Mouse (Mus musculus) hindbrain, embryonic 10.5 days (tissue): ENCODE results near the gene Cyb561d1. TPM values are rescaled to one million over a fixed set of nuclear protein-coding genes. Genes with fewer than 3 reads are reported as not detected.

Experiments used
- DNase-seq: peaks from one replicate; pipeline ENCODE4 v3.0.0-alpha.2; 2017; ENCODE audit warnings: low spot score
- H3K27ac ChIP-seq: fragments of 300-500 bp; sonication (generic); 2 replicates; pipeline ENCODE4 v1.5.1; 2016; ENCODE audit warnings: mild to moderate bottlenecking, moderate library complexity
- H3K27me3 ChIP-seq: fragments of 300-500 bp; sonication (generic); 2 replicates; pipeline ENCODE4 v1.6.1; 2016; ENCODE audit warnings: mild to moderate bottlenecking; ENCODE audit not compliant: poor library complexity, insufficient read depth, severe bottlenecking
- H3K36me3 ChIP-seq: fragments of 300-500 bp; sonication (generic); 2 replicates; pipeline ENCODE4 v1.6.1; 2016; ENCODE audit warnings: mild to moderate bottlenecking, moderate library complexity
- H3K4me1 ChIP-seq: fragments of 300-500 bp; sonication (generic); replicated peaks from 2 replicates; pipeline ENCODE4 v1.6.1; 2016; ENCODE audit warnings: mild to moderate bottlenecking
- H3K4me3 ChIP-seq: fragments of 300-500 bp; sonication (generic); 2 replicates; pipeline ENCODE4 v1.5.1; 2016; ENCODE audit warnings: mild to moderate bottlenecking, moderate library complexity
- H3K9me3 ChIP-seq: fragments of 300-500 bp; sonication (generic); 2 replicates; pipeline ENCODE4 v1.6.1; 2016; ENCODE audit warnings: mild to moderate bottlenecking, moderate library complexity
- WGBS: fragments of 180-500 bp; shearing (Covaris S2); methylation state at CpG from one replicate; pipeline ENCODE4 v1.1.7; 2016; 5-methylcytosine and 5-hydroxymethylcytosine counted together
- polyA plus RNA-seq: library from polyadenylated mRNA; unstranded; fragments of >200 nt; fragmentation: Nextera tagmentation; extraction: Ambion mirVana; gene quantifications from 2 replicates; pipeline ENCODE4 v1.2.1, GENCODE M21; 2016

The Cyb561d1 gene
- polyA plus RNA-seq, 1 experiment from 2014 or later = 5.2 TPM

- Histone ChIP-seq H3K4me1 (peaks cover 56% of the 10 kb centered on the region), H3K27me3 (no peaks in the 10 kb centered on the region), H3K27ac (peak overlapping the region; percentile 75), H3K36me3 (peaks cover 25% of the 10 kb centered on the region), H3K9me3 (no peaks in the 10 kb centered on the region), H3K4me3 (peak overlapping the region; percentile 32)
- WGBS = 25% methylated on average over 14 of the region's 14 CpGs
- peak; percentile 63 for DNase-seq
Observed at GRCm38 (mm10) chr3:108197066-108197497, 3.9 kb downstream of the Cyb561d1 start.

- Histone ChIP-seq H3K36me3 (peaks cover 16% of the 10 kb centered on the region), H3K27ac (peak overlapping the region; percentile 75), H3K4me3 (no peak overlapping the region), H3K4me1 (peaks cover 48% of the 10 kb centered on the region), H3K27me3 (no peaks in the 10 kb centered on the region), H3K9me3 (no peaks in the 10 kb centered on the region)
- no peak for DNase-seq
- 82% methylated on average over 7 of the region's 7 CpGs for WGBS
Observed at GRCm38 (mm10) chr3:108195941-108196590, 4.9 kb downstream of the Cyb561d1 start.

DNA sequence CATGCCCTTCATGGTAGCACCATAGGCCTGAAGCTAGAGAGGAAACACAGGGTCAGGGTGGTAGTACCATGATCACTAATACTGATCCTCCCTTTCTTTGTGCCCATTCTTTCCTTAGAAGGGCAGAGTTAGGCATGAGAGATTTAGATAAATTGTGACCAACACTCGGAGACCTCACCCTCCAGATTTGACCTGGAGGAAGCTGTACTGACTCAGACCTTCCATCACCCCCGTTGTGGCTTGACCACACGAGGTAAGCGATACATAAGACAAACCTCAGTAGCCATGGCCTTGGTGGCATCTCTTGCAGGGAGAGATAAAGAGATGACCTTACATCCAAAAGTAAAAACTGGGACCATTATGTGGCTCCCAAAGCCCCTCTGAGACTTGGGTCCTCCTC, 5.7 kb downstream of the Cyb561d1 start:
- Histone ChIP-seq H3K4me3 (no peak overlapping the region), H3K36me3 (peaks cover 16% of the 10 kb centered on the region), H3K4me1 (peaks cover 44% of the 10 kb centered on the region), H3K27me3 (no peaks in the 10 kb centered on the region), H3K27ac (no peak overlapping the region), H3K9me3 (no peaks in the 10 kb centered on the region)
- no peak for DNase-seq
- WGBS = 83% methylated on average over 4 of the region's 4 CpGs

GRCm38 (mm10) chr3:108193686-108194085, 7.3 kb downstream of the Cyb561d1 start:
- Histone ChIP-seq H3K27ac (no peak overlapping the region), H3K4me3 (no peak overlapping the region), H3K4me1 (peaks cover 39% of the 10 kb centered on the region), H3K27me3 (no peaks in the 10 kb centered on the region; the same call in 1 of the 2 replicates), H3K36me3 (peaks cover 8% of the 10 kb centered on the region), H3K9me3 (no peaks in the 10 kb centered on the region)
- 82% methylated on average over 4 of the region's 4 CpGs for WGBS
- DNase-seq = no peak

GRCm38 (mm10) chr3:108189897-108190296, 11.1 kb downstream of the Cyb561d1 start:
- Histone ChIP-seq H3K27ac (peak overlapping the region; percentile 29; the same call in 1 of the 2 replicates), H3K4me3 (no peak overlapping the region), H3K27me3 (peaks cover 25% of the 10 kb centered on the region), H3K4me1 (peaks cover 43% of the 10 kb centered on the region), H3K9me3 (no peaks in the 10 kb centered on the region), H3K36me3 (peaks cover 12% of the 10 kb centered on the region)
- 78% methylated on average over 5 of the region's 5 CpGs for WGBS
- DNase-seq = no peak

DNA sequence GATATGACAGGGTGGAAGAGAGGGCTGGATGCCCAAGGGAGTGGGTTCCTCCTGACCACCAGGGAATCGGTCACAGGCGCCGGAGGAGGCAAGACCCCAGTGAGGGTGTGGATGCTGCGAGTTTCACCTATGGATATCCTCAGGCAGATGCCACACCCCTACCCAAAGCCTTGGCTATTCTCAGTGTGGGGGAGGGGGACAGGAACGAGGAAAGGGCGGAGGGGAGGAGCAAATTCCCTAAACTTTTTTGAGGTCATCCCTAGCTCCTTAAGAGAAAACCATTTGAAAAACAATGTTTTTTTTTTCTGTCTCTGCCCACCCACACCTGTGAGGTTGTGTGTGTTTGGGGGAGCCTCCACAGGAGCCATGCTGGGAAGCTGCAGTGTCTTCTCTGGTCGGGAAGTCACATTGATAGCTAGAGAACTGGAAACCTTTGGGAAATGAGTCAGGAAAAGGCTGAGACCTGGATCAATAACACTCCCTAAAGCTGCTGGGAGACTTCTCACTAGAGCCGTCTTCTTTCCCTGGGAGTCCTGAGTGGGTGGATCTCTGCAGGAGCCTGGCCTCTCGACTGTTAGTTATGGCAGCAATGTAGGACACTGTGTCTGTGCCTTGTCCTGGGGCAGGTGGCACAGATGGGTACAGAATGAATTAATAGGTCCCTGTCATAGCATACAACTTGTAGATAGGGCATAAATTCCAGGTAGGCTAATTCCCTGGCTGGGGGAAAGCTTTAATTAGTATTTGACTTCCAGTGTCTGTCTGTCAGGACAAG, 12.1 kb downstream of the Cyb561d1 start:
- Histone ChIP-seq H3K36me3 (peaks cover 12% of the 10 kb centered on the region), H3K9me3 (no peaks in the 10 kb centered on the region), H3K27me3 (peaks cover 35% of the 10 kb centered on the region), H3K27ac (no peak overlapping the region), H3K4me3 (peak overlapping the region; percentile 23; the same call in 1 of the 2 replicates), H3K4me1 (peaks cover 41% of the 10 kb centered on the region)
- WGBS = 74% methylated on average over 9 of the region's 9 CpGs
- DNase-seq = no peak

- H3K36me3 ChIP-seq = peaks cover 12% of the 10 kb centered on the region
- DNase-seq = no peak
- peak overlapping the region; percentile 90; the same call in 1 of the 2 replicates for H3K27ac ChIP-seq
- H3K27me3 ChIP-seq = peaks cover 37% of the 10 kb centered on the region
- no peaks in the 10 kb centered on the region for H3K9me3 ChIP-seq
- peak overlapping the region; percentile 84 for H3K4me3 ChIP-seq
- 57% methylated on average over 20 of the region's 20 CpGs for WGBS
- H3K4me1 ChIP-seq = peaks cover 41% of the 10 kb centered on the region
Observed at GRCm38 (mm10) chr3:108187111-108187795, 13.8 kb downstream of the Cyb561d1 start.

- Histone ChIP-seq H3K4me1 (peaks cover 41% of the 10 kb centered on the region), H3K9me3 (no peaks in the 10 kb centered on the region), H3K27me3 (peaks cover 37% of the 10 kb centered on the region), H3K36me3 (peaks cover 12% of the 10 kb centered on the region), H3K4me3 (peak within 1 kb of the TSS; percentile 84), H3K27ac (peak within 1 kb of the TSS; percentile 90)
- DNase-seq = peak; percentile 56
- under 1% methylated on average over 100 of the region's 100 CpGs for WGBS
Observed at GRCm38 (mm10) chr3:108186098-108187047, 14.6 kb downstream of the Cyb561d1 start, which contains the start of gene Amigo1. Amigo1 (plus strand) TSS chr3:108186335.

DNA sequence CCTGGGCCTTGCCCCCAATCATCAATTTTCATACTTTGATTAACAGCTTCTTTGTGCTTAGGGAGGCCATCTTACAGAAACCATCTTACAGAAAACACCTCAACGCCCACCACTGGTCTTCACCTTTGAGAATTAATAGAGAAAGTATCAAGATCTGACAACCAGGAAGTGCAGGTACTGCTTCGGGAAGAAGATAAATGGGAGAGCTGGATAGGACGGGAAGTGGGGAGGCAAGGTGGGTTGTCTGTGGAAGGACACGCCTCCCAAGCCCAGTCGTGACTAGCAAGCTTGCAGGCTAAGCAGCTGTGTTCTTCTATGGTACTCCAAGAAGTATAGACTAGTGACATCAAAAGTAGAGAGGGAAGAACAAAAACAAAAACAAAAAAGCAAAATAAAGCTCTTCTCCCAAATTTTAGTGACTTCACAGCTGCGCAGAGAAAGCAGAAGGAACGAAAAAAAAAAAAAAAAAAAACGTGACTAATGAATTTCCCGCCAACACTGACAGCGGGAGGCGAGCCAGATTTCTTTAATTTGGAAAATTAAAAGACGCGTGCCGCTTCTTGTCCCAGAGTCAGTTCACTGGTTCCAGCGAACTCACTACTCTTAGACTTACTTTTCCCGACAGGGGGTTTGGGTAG, 15.4 kb downstream of the Cyb561d1 start:
- 4% methylated on average over 16 of the region's 16 CpGs for WGBS
- Histone ChIP-seq H3K4me1 (peaks cover 40% of the 10 kb centered on the region), H3K27ac (peak overlapping the region; percentile 90), H3K4me3 (peak overlapping the region; percentile 84), H3K27me3 (peaks cover 37% of the 10 kb centered on the region), H3K9me3 (no peaks in the 10 kb centered on the region), H3K36me3 (peaks cover 12% of the 10 kb centered on the region)
- no peak for DNase-seq

DNA sequence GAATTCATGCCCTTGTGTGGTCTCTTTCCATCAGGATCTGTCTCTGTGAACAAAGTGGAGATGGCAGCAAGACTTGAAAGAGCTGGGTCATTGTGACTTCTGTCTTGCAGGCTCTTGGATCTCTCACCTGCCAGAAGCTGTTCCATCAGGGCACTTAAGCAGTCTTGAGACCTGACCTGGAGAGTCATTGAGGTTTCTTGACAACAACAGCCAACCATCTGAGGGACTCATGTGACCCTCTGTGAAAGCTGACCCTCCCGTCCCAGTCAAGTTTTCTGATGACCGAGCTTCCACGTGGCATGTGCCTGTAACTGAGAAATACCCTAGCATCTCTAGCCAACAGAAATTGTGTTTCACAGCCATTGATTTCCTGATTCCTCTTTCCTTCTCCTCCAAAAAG, 16.3 kb downstream of the Cyb561d1 start:
- peaks cover 37% of the 10 kb centered on the region for H3K4me1 ChIP-seq
- peaks cover 12% of the 10 kb centered on the region for H3K36me3 ChIP-seq
- no peaks in the 10 kb centered on the region for H3K9me3 ChIP-seq
- DNase-seq = no peak
- no peak overlapping the region for H3K4me3 ChIP-seq
- H3K27ac ChIP-seq = no peak overlapping the region
- 78% methylated on average over 3 of the region's 3 CpGs for WGBS
- H3K27me3 ChIP-seq = peaks cover 37% of the 10 kb centered on the region

GRCm38 (mm10) chr3:108180514-108180913, 20.5 kb downstream of the Cyb561d1 start:
- Histone ChIP-seq H3K27me3 (peaks cover 18% of the 10 kb centered on the region), H3K4me1 (peaks cover 7% of the 10 kb centered on the region), H3K36me3 (no peaks in the 10 kb centered on the region), H3K4me3 (no peak overlapping the region), H3K9me3 (no peaks in the 10 kb centered on the region), H3K27ac (no peak overlapping the region)
- 45% methylated on average over 2 of the region's 2 CpGs for WGBS
- DNase-seq = no peak
